Mouse (Mus musculus) WW6 (cell line): Measurements from ENCODE around the gene 1700012P22Rik.
A peak's percentile ranks its signal among the peaks of the same experiment; 100 is the strongest.

Source experiments
- DNase-seq: peaks from one replicate; pipeline ENCODE4 v3.0.0-alpha.2; 2013; ENCODE audit warnings: low read depth, low spot score

Gene 1700012P22Rik

GRCm38 (mm10) chr4:144438672-144439071, at the start of gene 1700012P22Rik:
Gene 1700012P22Rik (minus strand): TSS chr4:144438772.
- no peak for DNase-seq

- DNase-seq, result no peak
Measured at GRCm38 (mm10) chr4:144468091-144468490, 29.5 kb upstream of the 1700012P22Rik start.

GRCm38 (mm10) chr4:144465206-144465605, 26.6 kb upstream of the 1700012P22Rik start:
- no peak for DNase-seq

- no peak for DNase-seq
Measured at GRCm38 (mm10) chr4:144463656-144464055, 25.1 kb upstream of the 1700012P22Rik start, which contains the start of gene Aadacl3. Gene Aadacl3 (minus strand): TSS chr4:144463756.

- no peak for DNase-seq
Measured at GRCm38 (mm10) chr4:144453217-144453616, 14.6 kb upstream of the 1700012P22Rik start, which contains the start of gene Gm9944. Gene Gm9944 (minus strand): TSS chr4:144453317.

GRCm38 (mm10) chr4:144448546-144448945, 10.0 kb upstream of the 1700012P22Rik start:
- no peak for DNase-seq

- DNase-seq, result no peak
Measured at GRCm38 (mm10) chr4:144441582-144441981, 3.0 kb upstream of the 1700012P22Rik start.

GRCm38 (mm10) chr4:144441095-144441494, 2.5 kb upstream of the 1700012P22Rik start:
- no peak for DNase-seq

- no peak for DNase-seq
Measured at GRCm38 (mm10) chr4:144433216-144433615, 5.4 kb downstream of the 1700012P22Rik start.

GRCm38 (mm10) chr4:144430723-144431122, 7.8 kb downstream of the 1700012P22Rik start:
- DNase-seq, result no peak

- DNase-seq, result no peak
Measured at GRCm38 (mm10) chr4:144428868-144429267, 9.7 kb downstream of the 1700012P22Rik start.

GRCm38 (mm10) chr4:144424590-144424989, 14.0 kb downstream of the 1700012P22Rik start:
- no peak for DNase-seq

- no peak for DNase-seq
Measured at GRCm38 (mm10) chr4:144420644-144421043, 17.9 kb downstream of the 1700012P22Rik start.

- DNase-seq, result no peak
Measured at GRCm38 (mm10) chr4:144408290-144408689, 30.3 kb downstream of the 1700012P22Rik start, which contains the start of gene Pramef12. Gene Pramef12 (minus strand): TSS chr4:144408464.

- DNase-seq, result no peak
Measured at GRCm38 (mm10) chr4:144406261-144406660, 32.3 kb downstream of the 1700012P22Rik start.

GRCm38 (mm10) chr4:144404456-144405086, 34.0 kb downstream of the 1700012P22Rik start:
- DNase-seq, result peak; percentile 78

- no peak for DNase-seq
Measured at GRCm38 (mm10) chr4:144402712-144403111, 35.9 kb downstream of the 1700012P22Rik start.

GRCm38 (mm10) chr4:144396316-144396715, 42.3 kb downstream of the 1700012P22Rik start:
- DNase-seq, result no peak

- no peak for DNase-seq
Measured at GRCm38 (mm10) chr4:144377911-144378310, 60.7 kb downstream of the 1700012P22Rik start, which contains the start of gene Pramef20. Gene Pramef20 (minus strand): TSS chr4:144377933.
